Mouse (Mus musculus): ENCODE data around the gene Sectm1b.
A peak's percentile ranks its signal among the peaks of the same experiment; 100 is the strongest.

Gene Sectm1b

DNA sequence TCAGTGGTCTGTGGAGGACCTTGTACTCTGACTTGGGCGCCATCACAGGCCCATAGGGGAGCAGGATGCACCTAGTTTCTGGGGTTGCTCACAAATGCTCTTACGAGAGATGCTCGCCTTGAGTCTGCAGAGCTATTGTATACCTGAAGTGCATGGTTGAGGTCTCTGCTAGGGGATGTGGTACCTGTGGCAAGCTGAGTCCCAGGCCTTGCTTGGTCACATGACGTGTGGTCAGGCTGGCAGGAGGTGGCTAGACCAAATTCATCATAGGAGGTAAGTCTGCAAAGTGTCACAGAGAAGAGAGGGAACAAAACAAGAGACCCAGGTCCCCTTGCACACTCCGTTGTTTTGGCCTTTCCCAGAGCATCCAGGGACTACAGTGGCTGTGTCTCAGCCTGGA, 43.9 kb downstream of the Sectm1b start:
- DNase-seq, result no peak

DNA sequence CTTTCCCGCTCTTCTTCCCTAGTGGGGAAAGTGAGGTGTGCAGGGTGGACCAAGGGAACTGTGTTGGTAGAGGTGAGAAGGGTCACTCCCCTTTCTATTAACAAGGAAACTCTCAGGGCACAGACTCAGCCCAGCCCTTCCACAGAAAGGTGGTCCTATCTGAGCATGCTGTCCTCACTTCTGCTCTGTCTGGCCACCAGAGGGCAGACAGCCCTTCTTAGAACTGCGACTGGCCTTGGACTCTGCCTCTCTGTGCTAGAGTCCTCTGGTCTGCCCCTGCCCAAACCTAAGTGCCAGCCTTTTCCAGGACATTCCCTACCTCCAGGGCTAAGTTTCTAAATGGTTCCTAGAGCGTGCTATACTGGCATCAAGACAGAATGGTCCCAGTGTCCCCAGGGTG, 45.7 kb downstream of the Sectm1b start:
- DNase-seq, result peak; percentile 88

DNA sequence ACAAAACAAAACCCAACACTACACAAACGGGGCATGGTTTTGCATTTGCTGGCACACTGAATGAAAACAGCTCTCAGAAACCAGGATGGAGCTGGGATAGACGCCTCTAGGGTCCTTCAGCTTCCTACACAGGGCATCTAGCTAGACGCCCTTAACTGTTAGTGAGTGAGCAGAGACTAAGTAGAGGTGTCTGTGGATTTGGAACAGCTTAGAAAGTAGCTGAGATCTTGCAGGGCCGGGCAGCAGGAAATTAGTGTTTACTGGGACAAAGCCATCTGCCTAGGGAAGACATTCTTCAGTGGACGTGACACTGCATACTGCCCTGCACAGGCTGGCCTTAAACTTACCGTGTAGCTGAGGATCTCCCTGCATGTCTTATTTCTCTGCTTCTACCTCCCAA, 47.9 kb downstream of the Sectm1b start:
- no peak for DNase-seq

DNA sequence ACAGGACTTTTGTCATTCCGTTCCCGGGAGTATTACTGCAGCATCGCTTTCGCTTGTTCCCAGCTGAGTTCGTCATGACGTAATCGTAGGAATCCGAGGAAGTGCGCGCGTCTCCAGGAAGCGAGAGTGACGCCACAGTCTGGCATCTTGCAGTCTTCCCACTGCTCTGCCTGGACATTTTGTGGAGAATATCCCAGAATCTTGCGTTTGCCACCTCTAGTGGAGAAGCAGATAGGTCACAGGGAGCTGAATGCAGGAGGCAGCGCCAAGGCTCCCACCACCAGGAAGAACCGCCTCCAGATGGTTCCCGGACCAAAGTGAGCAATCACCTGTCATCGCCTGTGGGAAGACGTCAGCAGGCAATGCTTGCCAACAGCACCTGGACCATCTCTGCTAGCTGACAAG, 48.5 kb downstream of the Sectm1b start:
- peak; percentile 34 for DNase-seq

DNA sequence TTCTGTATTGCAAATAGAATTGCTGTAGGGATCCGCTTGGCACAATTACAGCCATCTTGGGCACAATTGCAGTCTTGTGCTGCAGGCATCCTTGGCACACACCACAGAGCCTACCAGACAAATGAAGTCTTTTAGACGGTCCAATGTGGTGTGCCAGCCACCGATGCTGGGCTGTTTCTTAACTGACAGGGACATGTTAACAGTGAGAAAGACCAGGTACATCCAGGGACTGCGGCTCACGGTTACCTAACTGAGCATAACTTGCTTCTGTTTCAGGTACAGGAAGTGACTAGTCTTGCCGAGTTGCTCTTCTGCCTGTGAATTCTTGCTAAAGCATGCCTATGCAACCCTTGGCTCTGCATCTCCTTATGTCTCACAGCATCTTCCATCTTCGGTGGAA, 49.7 kb downstream of the Sectm1b start:
- no peak for DNase-seq

DNA sequence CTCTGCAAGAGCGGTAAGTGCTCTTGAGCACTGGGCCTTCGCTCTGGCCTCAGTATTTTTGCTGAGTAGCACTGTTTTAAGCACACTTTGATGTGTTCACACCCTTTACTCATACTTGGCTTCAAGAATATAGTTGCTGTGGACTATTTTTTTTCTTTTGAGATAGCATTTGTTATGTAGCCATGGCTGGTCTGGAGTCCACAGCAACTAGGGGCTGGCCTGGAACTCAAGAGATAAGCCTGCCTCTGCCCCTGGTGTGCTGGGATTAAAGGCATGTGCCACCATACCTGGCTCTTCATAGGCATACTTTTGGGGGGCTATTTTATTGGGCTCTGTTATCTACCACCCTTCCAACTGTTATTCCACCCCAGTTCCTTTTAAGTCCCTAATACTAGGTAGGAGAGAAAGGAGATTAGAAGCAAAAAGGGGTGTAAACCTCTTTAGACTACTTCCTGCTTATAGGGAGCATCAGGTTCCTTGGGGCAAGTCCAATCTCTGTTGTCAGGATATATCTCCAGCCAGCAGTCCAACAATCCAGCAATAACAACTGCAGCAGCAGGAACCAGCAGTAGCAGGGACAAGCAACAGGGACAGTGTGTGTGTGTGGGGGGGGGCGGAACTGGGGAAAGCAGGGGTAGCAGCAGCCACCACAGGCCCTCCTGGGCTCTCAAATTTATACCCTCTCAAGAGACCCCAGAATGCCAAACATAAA, 53.2 kb downstream of the Sectm1b start:
- DNase-seq, result no peak

DNA sequence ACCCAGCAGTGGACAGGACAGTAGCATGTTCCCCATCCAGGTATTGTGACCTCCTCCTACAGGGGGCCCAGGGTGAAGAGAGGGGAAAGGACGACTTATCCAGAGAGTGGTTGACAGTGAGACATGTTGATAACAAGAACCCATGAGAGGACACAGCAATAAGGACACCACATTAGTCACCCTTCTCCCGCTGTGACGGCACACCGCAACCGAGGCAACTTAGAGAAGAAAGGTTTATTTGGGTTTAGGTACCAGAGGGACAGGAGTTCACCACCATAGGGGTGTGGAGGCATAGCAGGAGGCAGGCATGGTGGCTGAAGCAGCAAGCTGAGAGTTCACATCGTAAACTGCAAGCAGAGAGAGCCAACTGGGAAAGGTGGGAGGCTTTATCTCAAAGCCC, 57.2 kb downstream of the Sectm1b start:
- DNase-seq, result no peak

DNA sequence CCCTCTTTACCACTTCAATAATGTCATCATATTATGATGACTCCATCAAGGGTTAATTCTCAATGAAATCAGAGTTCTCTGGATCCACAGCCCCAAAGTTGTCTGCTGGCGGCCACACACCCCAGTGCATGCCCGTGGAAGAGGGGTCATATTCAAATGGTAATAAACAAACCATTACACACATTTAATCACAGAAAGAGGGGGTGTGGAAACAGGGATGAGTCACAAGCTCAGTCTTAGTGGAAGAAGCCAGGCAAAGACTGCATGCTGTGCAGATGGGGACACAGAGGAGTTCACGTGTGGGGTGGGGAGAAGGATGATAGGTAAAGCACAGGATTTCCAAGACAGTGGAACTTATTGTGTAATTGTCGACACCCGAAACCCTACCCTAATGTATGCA, 59.1 kb downstream of the Sectm1b start:
- no peak for DNase-seq

All from kidney, adult 9 months (tissue).